Mouse (Mus musculus): ENCODE results near the gene Smarce1.
A peak's percentile ranks its signal among the peaks of the same experiment; 100 is the strongest.

The Smarce1 gene

DNA sequence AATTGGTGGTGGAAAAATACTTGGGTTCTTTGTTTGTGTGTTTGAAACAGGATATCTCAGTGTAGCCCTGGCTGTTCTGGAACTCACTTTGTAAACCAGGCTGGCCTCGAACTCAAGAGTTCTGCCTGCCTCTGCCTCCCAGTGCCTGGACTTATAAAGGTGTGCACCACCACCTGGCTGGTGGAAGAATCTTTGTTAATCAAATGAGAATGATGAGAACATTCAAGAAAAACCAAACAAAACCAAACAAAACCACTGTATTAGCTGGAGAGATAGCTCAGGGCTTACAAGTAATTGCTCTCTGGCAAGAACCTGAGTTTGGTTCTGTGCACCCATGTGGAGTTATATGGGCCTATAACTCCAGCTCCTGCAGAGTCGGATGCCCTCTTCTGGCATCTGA is 61.4 kb downstream of the Smarce1 start:
- DNase-seq (ENCODE audit: low spot score), result no peak

DNA sequence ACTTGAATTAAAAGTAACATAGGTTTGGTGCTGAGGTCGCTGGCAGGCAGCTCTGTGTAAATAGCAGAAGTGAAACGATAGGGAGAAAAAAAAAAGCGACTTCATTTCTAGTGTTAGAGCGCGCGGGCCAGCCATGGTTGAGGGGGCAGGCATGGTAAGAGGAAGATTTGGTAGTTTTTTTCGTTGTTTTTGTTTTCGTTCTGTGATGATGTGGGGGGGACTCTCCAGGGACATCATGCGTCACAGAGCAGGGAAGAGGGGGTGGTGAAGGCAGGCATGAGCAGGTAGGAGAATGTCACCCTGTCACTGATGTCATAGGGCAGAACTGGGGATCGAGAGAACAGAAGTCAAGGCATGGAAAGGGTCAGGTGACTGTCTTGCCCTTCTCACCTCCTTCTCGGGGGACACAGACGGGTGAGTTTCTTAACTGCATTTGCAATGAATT is 62.8 kb downstream of the Smarce1 start:
- peak; percentile 72 for DNase-seq (ENCODE audit: low spot score)

DNA sequence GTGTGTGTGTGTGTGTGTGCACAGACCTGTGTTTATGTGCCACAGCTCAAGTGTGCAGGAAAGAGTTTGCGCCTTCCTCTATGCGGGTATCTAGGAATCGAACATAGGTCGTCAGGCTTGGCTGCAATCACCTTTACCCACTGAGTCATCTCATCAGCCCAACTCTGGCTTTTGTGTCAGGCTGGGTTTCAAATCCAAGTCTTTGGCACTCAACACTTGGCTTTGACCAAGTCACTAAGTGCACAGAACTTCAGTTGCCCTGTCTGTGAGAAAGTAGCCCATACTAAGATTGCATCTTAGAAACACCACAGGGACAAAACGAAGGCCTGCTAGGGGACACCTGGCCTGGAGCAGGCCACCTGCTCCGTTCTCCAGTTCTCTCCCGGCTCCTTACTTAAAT is 63.2 kb downstream of the Smarce1 start:
- DNase-seq (ENCODE audit: low spot score), result no peak

DNA sequence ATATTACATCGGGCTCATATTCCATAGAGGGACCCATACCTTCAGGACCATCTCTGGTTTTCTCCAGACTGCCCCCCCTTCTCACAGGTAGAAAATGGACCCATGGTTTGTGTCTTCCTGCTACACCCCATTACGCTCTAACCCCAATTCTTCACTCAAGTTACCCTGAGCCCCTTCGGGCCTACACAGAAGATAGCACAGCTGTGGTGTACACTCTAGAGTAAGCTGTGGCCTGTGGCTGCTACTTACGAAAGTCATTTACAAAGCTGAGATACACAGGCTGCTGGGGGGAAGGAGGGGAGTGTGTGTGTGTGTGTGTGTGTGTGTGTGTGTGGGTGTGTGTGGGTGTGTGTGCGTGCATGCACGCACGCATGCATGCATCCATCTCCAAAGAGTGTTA is 64.6 kb downstream of the Smarce1 start:
- DNase-seq (ENCODE audit: low spot score), result no peak

DNA sequence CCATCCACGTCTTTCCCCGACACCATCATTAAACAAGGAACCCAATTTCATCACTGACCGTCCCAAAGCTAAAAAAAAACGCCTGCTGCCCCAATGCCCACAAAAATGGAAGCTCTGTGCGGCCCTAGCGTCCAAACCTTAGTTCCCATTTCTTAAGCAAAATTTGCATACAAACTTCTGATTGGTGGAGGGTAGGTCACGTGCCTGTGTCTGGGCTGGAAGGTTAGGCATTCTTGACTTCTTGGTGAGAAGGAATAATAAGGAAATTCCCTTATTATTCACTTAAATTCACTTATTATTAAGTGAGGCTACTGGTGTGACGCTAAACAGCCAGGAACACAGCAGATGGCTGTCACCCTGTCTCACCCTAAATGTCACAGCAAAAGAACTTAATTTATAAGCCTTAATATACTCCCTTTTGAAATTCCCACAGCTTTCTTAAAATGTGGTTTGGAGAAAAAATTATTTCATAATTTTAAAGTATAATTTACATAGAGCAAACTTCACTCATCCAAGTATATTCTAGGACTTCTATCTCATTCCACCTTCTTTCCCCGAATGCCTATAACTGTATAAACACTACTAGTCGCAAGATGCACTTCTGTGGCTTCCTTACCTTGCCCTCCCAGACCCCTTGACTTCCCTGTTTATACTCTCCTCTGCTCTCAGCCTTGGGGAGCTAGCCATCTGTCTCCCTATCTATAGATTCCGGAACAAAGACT is 65.6 kb downstream of the Smarce1 start:
- DNase-seq (ENCODE audit: low spot score), result no peak

DNA sequence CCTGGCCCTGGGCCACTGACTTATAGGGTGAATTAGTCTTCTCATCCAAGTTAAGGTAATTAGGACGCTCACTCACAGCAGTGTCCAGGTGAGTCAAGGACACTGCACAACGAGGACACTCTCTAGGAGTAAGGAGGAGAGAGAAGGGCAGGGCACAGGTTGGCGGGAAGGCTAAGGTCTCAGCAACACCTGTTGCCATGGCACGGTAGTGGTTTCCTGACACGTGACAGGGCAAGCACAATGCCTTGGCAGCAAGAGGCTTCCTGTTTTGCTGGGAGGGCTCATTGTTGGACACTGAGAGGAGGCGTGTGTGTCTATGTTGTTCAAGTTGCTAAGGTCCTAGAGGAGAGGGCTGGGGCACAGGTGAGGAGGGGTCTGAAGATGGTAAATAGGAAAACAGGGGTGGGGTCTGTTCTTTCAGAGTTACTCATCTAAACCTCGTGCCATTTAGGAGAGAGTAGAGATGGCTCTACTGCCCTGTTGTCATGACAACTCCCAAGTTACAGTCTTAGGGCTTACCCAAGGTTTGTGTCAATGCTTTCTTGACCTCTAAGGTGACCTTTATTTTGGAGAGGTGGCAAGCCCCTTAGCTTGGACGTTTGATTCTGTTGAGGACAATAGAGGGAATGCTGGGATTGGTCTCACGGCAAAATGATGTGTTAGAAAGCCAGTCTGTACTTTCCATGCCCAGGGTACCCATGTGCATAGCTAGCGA is 67.7 kb downstream of the Smarce1 start:
- peak; percentile 60 for DNase-seq (ENCODE audit: low spot score)

DNA sequence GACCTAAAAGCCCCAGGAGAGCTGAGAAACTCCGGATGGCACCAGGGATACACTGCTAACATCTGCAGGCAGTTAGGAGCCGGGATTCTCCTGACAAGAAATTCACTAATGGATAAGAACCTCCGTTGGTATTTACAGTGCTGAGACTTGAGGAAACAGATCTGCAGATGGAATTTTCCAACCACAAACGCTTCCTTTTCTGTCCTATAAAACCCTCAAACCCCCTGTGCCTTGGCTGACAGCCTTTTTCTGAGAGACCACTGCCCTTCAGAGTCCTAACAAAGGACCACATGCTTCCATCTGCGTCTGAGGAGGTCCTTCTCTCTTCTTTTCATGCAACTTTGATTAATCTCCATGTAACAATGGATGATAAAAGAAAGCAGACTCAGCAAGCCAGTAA is 69.2 kb downstream of the Smarce1 start:
- no peak for DNase-seq (ENCODE audit: low spot score)

DNA sequence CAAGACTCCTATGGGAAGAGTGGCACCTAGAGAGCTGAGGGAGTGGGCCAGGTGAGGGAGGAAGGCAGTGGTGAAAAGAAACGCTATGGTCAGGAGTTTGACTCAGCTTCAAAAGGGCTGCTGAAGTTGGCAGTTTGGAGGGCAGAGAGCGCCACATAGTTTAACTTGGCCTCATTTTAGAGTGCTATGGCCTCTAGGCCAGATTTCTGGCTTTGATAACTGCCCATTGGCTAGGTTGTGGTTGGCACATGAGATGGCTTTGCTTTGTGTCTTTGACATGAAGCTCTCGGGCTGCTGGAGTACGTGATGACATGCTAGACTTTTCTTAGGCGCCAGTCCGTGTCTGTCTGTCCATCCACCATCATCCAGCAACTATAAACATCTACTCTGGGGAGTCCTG is 70.6 kb downstream of the Smarce1 start:
- DNase-seq (ENCODE audit: low spot score), result no peak

Measured in spleen, adult 12 weeks (tissue).